Mouse (Mus musculus) G1E (cell line): ENCODE measurements around the gene Rpl27. TPM values are rescaled to one million over a fixed set of nuclear protein-coding genes. Genes with fewer than 3 reads are reported as not detected.
"Not testable (repeated sequence)": the region's sequence is repeated elsewhere in the genome, so short reads cannot be mapped to it uniquely, and the experiment has no call there.

Experiments used
- ATAC-seq: 2 replicates; pipeline ENCODE4 v1.8.0; 2016; ENCODE audit warnings: mild to moderate bottlenecking; ENCODE audit not compliant: insufficient number of reproducible peaks, poor library complexity, low FRiP score, severe bottlenecking; ENCODE audit errors: extremely low read depth
- DNase-seq: peaks from one replicate; pipeline ENCODE4 v3.0.0; 2012; ENCODE audit warnings: low spot score
- H3K27me3 ChIP-seq: 2 replicates; pipeline ENCODE4 v1.6.1; 2012; ENCODE audit warnings: mild to moderate bottlenecking, low read length, inconsistent platforms; ENCODE audit not compliant: insufficient read depth
- H3K36me3 ChIP-seq: replicated peaks from 2 replicates; pipeline ENCODE3; 2012; ENCODE audit warnings: mild to moderate bottlenecking, inconsistent platforms
- H3K4me1 ChIP-seq: 2 replicates; pipeline ENCODE4 v1.6.1; 2012; ENCODE audit warnings: low read depth, low read length, inconsistent platforms, mixed read lengths; ENCODE audit not compliant: insufficient read depth
- H3K4me3 ChIP-seq: 2 replicates; pipeline ENCODE4 v1.5.1; 2012; ENCODE audit warnings: low read depth, mild to moderate bottlenecking, inconsistent platforms, low read length, moderate library complexity, mixed read lengths
- H3K9me3 ChIP-seq: replicated peaks from 2 replicates; pipeline ENCODE4 v1.6.1; 2012; ENCODE audit warnings: inconsistent platforms
- CTCF ChIP-seq: IDR thresholded peaks from 2 replicates; pipeline ENCODE4 v1.5.1; 2012; ENCODE audit warnings: low read depth, low read length, inconsistent platforms, mixed read lengths
- GATA1 ChIP-seq: IDR thresholded peaks from 2 replicates; pipeline ENCODE4 v1.6.1; 2012; ENCODE audit warnings: borderline replicate concordance, low read length, inconsistent platforms, mixed read lengths
- GATA2 ChIP-seq: IDR thresholded peaks from 2 replicates; pipeline ENCODE4 v1.6.1; 2012; ENCODE audit warnings: low read depth, low read length, inconsistent platforms, borderline replicate concordance
- POLR2AphosphoS5 ChIP-seq: IDR thresholded peaks from 2 replicates; pipeline ENCODE4 v1.6.1; 2012; ENCODE audit warnings: low read depth, low read length, inconsistent platforms; ENCODE audit not compliant: insufficient replicate concordance
- TAL1 ChIP-seq: conservative IDR thresholded peaks from 2 replicates; pipeline ENCODE4 v1.6.1; 2012; ENCODE audit warnings: low read depth, low read length, inconsistent platforms, mixed read lengths
- polyA plus RNA-seq: library from polyadenylated mRNA; stranded (reverse); fragments of >175 nt; gene quantifications from 2 replicates; pipeline ENCODE4 v1.2.3, GENCODE M21; 2012
- total RNA-seq, 2 experiments: library from RNA; stranded (forward) in 1 of 2; stranded (reverse) in 1 of 2; fragments of 200-1000 nt in 1 of 2; fragments of >200 nt in 1 of 2; fragmentation: Nextera tagmentation in 1 of 2; gene quantifications; 2 replicates each; pipeline ENCODE4 v1.2.3; 2014 to 2017

Rpl27 gene
- total and polyA plus RNA-seq, 3 experiments = 787 to 2,225 (median 1,039) TPM

DNA sequence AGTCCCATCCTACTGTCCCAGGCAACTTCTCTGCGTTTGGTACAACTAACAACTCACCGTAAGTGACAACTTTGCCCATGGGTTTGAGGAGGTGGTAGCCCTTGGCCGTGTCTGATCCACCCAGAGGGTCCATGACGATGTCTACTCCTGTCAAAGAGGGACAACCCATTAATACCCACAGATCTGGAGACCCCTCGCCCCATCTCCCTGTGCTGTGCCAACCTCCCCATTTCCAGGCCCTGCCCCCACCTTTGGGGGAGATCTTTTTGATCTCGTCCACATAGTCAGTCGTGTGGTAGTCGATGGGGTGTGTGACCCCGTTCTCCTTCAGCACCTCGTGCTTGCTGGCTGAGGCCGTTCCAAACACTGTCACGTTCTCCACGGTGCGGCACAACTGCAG lies 20.0 kb downstream of the Rpl27 start:
- Histone ChIP-seq H3K27me3 (no peaks in the 10 kb centered on the region), H3K9me3 (no peaks in the 10 kb centered on the region), H3K36me3 (peaks cover 64% of the 10 kb centered on the region), H3K4me1 (peaks cover 88% of the 10 kb centered on the region), H3K4me3 (peak overlapping the region; percentile 65; the same call in 1 of the 2 replicates)
- no peak for TF ChIP-seq GATA2
- no peak for TF ChIP-seq CTCF
- TF ChIP-seq POLR2AphosphoS5 = no peak
- TF ChIP-seq GATA1 = no peak
- TF ChIP-seq TAL1 = no peak
- DNase-seq (no peak), ATAC-seq (no peak)

- TF ChIP-seq POLR2AphosphoS5 = no peak
- TF ChIP-seq TAL1 = peak; percentile 80
- ATAC-seq (0 out of 2 replicates have a peak, but pooled peaks have one; percentile 15), DNase-seq (peak; percentile 50)
- no peaks in the 10 kb centered on the region for H3K9me3 ChIP-seq
- peaks cover 58% of the 10 kb centered on the region for H3K36me3 ChIP-seq
- no peaks in the 10 kb centered on the region for H3K27me3 ChIP-seq
- H3K4me3 ChIP-seq = peak overlapping the region; percentile 65; the same call in 1 of the 2 replicates
- H3K4me1 ChIP-seq = peaks cover 88% of the 10 kb centered on the region
Measured at GRCm38 (mm10) chr11:101462583-101463440, 20.7 kb downstream of the Rpl27 start.

DNA sequence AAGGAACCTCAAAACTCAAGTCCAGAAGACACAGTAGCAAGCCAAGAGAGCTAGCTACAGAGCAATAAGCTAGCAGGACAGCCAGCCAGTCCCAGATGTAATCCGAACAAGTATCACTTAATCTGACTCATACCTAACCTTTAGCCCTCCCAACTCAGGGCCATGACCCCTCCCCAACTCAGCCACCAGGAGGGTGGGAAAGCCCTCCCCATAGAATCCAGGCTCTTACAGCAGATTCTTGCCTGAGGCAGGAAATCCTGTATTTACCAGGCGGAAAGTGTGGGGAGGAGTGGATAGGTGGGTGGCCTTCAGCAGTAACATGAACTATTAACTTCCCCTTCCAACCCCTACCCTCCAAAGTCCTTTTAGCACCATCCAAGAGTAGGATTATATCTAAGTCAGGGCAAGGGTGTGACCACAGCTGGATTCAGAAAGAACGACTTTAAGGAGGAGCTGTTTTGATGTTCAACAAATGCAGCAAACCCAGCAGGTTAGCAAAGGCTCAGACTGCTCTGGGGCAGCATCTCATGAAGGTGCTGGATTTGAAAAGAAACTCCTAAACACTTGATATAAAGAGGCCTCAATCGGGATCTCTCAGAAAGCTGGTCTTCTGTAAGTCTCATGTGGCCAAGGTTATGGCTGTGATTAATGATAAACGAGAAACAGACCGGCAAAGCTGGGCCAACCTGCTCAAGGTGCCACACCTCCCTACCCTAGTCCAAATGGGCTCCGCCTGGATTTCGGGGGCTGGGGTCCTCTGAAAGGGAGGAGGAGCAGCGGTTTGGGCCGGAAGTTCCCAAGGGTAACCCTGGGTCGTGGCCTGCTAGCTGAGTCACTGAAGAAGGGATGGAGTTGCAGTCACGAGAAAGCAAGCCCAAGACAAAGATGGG lies 22.4 kb downstream of the Rpl27 start, which contains the start of gene Rnd2:
Gene Rnd2 (plus strand): TSS at position 789 of the 890 bp plus-strand sequence.
- peaks cover 83% of the 10 kb centered on the region for H3K4me1 ChIP-seq

DNA sequence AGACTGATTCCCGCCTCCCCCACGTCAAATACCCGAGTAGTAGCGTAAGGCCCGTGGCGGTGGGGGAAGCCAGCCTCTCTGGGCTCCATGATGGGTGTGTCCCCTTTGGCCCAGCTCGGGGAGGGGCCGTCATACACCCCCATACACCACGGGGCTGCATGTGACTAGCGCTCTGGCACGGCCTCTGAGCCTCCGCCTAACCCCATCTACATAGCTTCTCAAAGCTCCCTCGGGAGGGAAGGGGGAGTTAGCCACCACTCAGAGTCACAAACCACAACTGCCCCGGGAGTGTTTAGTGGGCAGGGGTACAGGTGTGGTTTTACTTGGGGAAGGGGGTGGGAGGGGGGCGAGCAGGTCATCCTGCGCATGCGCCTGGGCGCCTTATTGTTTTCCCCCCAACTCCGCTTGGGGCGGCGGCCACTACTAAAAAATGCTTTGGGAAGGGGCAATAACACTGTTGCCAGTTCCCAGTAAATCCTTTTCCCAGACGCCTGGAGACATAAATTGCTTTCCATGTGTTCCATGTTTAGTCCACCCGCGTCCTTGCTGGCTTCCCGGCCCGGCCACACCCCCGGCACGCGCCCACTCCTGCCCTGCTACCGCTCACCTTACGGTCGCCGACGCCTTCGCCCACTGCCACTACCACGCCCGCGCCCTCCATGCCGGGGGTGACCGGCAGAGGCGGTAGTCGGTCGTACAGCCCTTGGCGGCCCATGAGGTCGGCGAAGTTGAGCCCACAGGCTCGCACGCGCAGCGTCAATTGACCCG lies 23.2 kb downstream of the Rpl27 start:
- Histone ChIP-seq H3K4me3 (peak overlapping the region; percentile 89), H3K36me3 (peaks cover 39% of the 10 kb centered on the region), H3K4me1 (peaks cover 82% of the 10 kb centered on the region), H3K27me3 (no peaks in the 10 kb centered on the region), H3K9me3 (no peaks in the 10 kb centered on the region)
- TF ChIP-seq TAL1 = no peak
- TF ChIP-seq CTCF = no peak
- TF ChIP-seq POLR2AphosphoS5 = no peak
- TF ChIP-seq GATA1 = no peak
- TF ChIP-seq GATA2 = no peak
- DNase-seq (peak; percentile 76), ATAC-seq (peak; percentile 69)

More for the DNA sequence above, 22.4 kb downstream of the Rpl27 start, which contains the start of gene Rnd2:
- DNase-seq (no peak), ATAC-seq (no peak)
- Histone ChIP-seq H3K27me3 (no peaks in the 10 kb centered on the region), H3K9me3 (no peaks in the 10 kb centered on the region), H3K36me3 (peaks cover 41% of the 10 kb centered on the region), H3K4me3 (peak within 1 kb of the TSS; percentile 89)
- no peak for TF ChIP-seq GATA1
- no peak for TF ChIP-seq CTCF
- TF ChIP-seq GATA2 = no peak
- TF ChIP-seq POLR2AphosphoS5 = no peak
- TF ChIP-seq TAL1 = no peak

GRCm38 (mm10) chr11:101465869-101466551 lies 23.9 kb downstream of the Rpl27 start, which contains the start of gene Vat1:
Vat1 (minus strand) TSS chr11:101466230.
- peaks cover 85% of the 10 kb centered on the region for H3K4me1 ChIP-seq

GRCm38 (mm10) chr11:101466552-101466950 lies 24.5 kb downstream of the Rpl27 start:
- H3K36me3 ChIP-seq = peaks cover 39% of the 10 kb centered on the region
- H3K4me1 ChIP-seq = peaks cover 84% of the 10 kb centered on the region
- not testable (repeated sequence) for DNase-seq, H3K27me3 ChIP-seq, ATAC-seq, H3K9me3 ChIP-seq
- peak overlapping the region; percentile 89 for H3K4me3 ChIP-seq

More at GRCm38 (mm10) chr11:101465869-101466551, 23.9 kb downstream of the Rpl27 start, which contains the start of gene Vat1:
- peak within 1 kb of the TSS; percentile 89 for H3K4me3 ChIP-seq
- ATAC-seq (no peak), DNase-seq (peak; percentile 65)
- H3K36me3 ChIP-seq = peaks cover 39% of the 10 kb centered on the region
- TF ChIP-seq GATA1 (no peak), TAL1 (no peak; the same call in 1 of the 2 replicates), GATA2 (no peak), POLR2AphosphoS5 (no peak), CTCF (no peak)
- H3K9me3 ChIP-seq = no peaks in the 10 kb centered on the region
- peaks cover 2% of the 10 kb centered on the region; the same call in 1 of the 2 replicates for H3K27me3 ChIP-seq
